Mouse (Mus musculus) ES-Bruce4 (cell line): ENCODE data around the gene BC049715.

Source experiments
- CTCF ChIP-seq: IDR thresholded peaks from one replicate; pipeline ENCODE4 v1.8.1; 2011; ENCODE audit warnings: low read depth, low read length
- EP300 ChIP-seq: IDR thresholded peaks from 2 replicates; pipeline ENCODE4 v1.6.1; 2011; ENCODE audit warnings: low read depth, low read length; ENCODE audit not compliant: insufficient read depth
- POLR2A ChIP-seq: IDR thresholded peaks from one replicate; pipeline ENCODE4 v1.8.1; 2011; ENCODE audit warnings: low read length; ENCODE audit not compliant: insufficient read depth

DNA sequence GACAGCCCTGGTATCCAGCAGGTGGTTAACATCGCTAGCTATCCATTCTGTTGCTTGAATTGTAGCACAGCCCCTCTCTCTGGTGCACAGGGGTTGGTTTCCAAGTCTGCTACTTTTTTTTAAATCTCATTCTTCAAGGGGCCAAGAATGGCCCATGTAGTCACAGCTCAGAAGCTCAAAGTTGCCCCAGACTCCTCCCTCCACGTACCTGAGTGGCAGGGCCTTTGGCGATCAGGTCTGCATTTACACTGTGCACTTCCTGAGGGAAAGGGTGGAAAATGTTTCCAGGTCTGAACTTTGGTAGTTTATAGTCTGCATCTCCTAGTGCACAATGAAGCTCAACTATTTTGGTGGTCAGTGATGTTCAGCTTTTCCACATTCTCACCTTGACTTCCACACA lies 19.8 kb downstream of the BC049715 start:
- TF ChIP-seq CTCF (no peak), EP300 (no peak), POLR2A (no peak)
